Mouse (Mus musculus) spleen, postnatal 4 days (tissue): Measurements from ENCODE around the gene Dynlrb1.

ENCODE experiments used
- DNase-seq, 2 experiments: peaks; one replicate each; pipeline ENCODE4 v3.0.0; 2022; ENCODE audit warnings: low spot score in 2 of 2

The Dynlrb1 gene

GRCm38 (mm10) chr2:155280116-155280515 lies 43.8 kb downstream of the Dynlrb1 start:
- no peak for DNase-seq

GRCm38 (mm10) chr2:155283793-155284192 lies 47.5 kb downstream of the Dynlrb1 start:
- DNase-seq: no peak

- no peak for DNase-seq
Measured at GRCm38 (mm10) chr2:155284647-155285046, 48.3 kb downstream of the Dynlrb1 start.

- no peak for DNase-seq
Measured at GRCm38 (mm10) chr2:155285744-155286143, 49.4 kb downstream of the Dynlrb1 start.

GRCm38 (mm10) chr2:155287456-155288250 lies 51.3 kb downstream of the Dynlrb1 start:
- no peak for DNase-seq

GRCm38 (mm10) chr2:155290066-155290465 lies 53.7 kb downstream of the Dynlrb1 start:
- DNase-seq: no peak

- no peak for DNase-seq
Measured at GRCm38 (mm10) chr2:155293382-155293781, 57.0 kb downstream of the Dynlrb1 start.

- no peak for DNase-seq
Measured at GRCm38 (mm10) chr2:155293946-155294345, 57.6 kb downstream of the Dynlrb1 start.

- DNase-seq: no peak
Measured at GRCm38 (mm10) chr2:155295453-155295852, 59.1 kb downstream of the Dynlrb1 start.

GRCm38 (mm10) chr2:155299563-155299962 lies 63.2 kb downstream of the Dynlrb1 start:
- no peak for DNase-seq
